Mouse (Mus musculus) spleen, adult 2 months (tissue): ENCODE measurements around the gene Fzd2. TPM values are rescaled to one million over a fixed set of nuclear protein-coding genes. Genes with fewer than 3 reads are reported as not detected.
A peak's percentile ranks its signal among the peaks of the same experiment; 100 is the strongest.

ENCODE experiments used
- DNase-seq, 2 experiments: peaks; one replicate each; pipeline versions ENCODE4 v3.0.0 to v3.0.0-alpha.2; 2012 to 2021; ENCODE audit warnings: low spot score in 2 of 2, low read depth in 1 of 2
- H3K27ac ChIP-seq: fragments of 200-500 bp; 2 replicates; pipeline ENCODE4 v1.5.1; 2012; ENCODE audit warnings: low read length, inconsistent platforms; ENCODE audit not compliant: insufficient read depth
- H3K27me3 ChIP-seq: fragments of 200-500 bp; 2 replicates; pipeline ENCODE4 v1.6.1; 2012; ENCODE audit warnings: mild to moderate bottlenecking, moderate library complexity, low read length, inconsistent platforms; ENCODE audit not compliant: control insufficient read depth, insufficient read depth
- H3K36me3 ChIP-seq: fragments of 200-500 bp; 2 replicates; pipeline ENCODE4 v1.6.1; 2012; ENCODE audit warnings: mild to moderate bottlenecking, low read length, inconsistent platforms; ENCODE audit not compliant: control insufficient read depth, insufficient read depth
- H3K4me1 ChIP-seq: fragments of 200-500 bp; 2 replicates; pipeline ENCODE4 v1.6.1; 2011; ENCODE audit warnings: inconsistent platforms; ENCODE audit not compliant: control insufficient read depth, insufficient read depth, insufficient read length
- H3K4me3 ChIP-seq: fragments of 200-500 bp; 2 replicates; pipeline ENCODE4 v1.5.1; 2011; ENCODE audit warnings: mild to moderate bottlenecking, inconsistent platforms; ENCODE audit not compliant: insufficient read depth, insufficient read length; ENCODE audit errors: extremely low read depth
- CTCF ChIP-seq: fragments of 200-500 bp; IDR thresholded peaks from 2 replicates; pipeline ENCODE4 v1.5.1; 2011; ENCODE audit warnings: mild to moderate bottlenecking, inconsistent platforms; ENCODE audit not compliant: insufficient read depth, insufficient read length, insufficient replicate concordance; ENCODE audit errors: extremely low read depth
- POLR2A ChIP-seq: fragments of 200-500 bp; IDR thresholded peaks from 2 replicates; pipeline ENCODE4 v1.6.1; 2011; ENCODE audit warnings: low read depth, low read length, inconsistent platforms
- WGBS: fragments of 180-500 bp; shearing (Covaris S2); methylation state at CpG from one replicate; pipeline ENCODE4 v1.1.7; 2018; 5-methylcytosine and 5-hydroxymethylcytosine counted together
- polyA plus RNA-seq: library from polyadenylated mRNA; depleted of rRNA; stranded (reverse); fragments of >200 nt; gene quantifications from 2 replicates; pipeline ENCODE4 v1.2.3, GENCODE M21; 2012

Fzd2 gene
- polyA plus RNA-seq, 1 experiment, result 2.9 TPM

GRCm38 (mm10) chr11:102565741-102566140, 38.5 kb upstream of the Fzd2 start:
- DNase-seq, result no peak
- no peak overlapping the region for H3K4me3 ChIP-seq
- no peak overlapping the region for H3K27ac ChIP-seq
- TF ChIP-seq CTCF (no peak), POLR2A (no peak)
- no peaks in the 10 kb centered on the region for H3K4me1 ChIP-seq
- H3K36me3 ChIP-seq, result no peaks in the 10 kb centered on the region
- no peaks in the 10 kb centered on the region; the same call in 1 of the 2 replicates for H3K27me3 ChIP-seq

DNA sequence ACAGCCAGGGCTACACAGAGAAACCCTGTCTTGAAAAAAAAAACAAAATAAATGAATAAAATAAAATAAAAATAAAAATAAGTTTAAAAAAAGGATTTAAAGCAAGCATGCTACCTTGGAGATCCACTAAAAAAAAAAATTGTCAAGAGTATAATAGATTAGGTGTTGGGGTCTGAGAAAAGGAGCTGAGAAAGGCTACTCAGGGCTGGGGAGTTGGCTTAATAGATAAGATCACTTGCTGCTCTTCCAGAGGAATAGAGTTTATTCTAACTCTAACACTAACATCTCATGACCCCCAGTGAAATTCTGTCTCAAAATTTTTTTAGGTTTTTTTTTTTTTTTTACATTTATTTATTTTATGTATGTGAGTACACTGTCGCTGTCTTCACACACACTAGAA, 37.9 kb upstream of the Fzd2 start:
- H3K4me3 ChIP-seq, result no peak overlapping the region
- TF ChIP-seq CTCF, result no peak
- no peak for DNase-seq
- no peaks in the 10 kb centered on the region for H3K4me1 ChIP-seq
- H3K27ac ChIP-seq, result no peak overlapping the region
- WGBS, result 100% methylated on average over 1 of the region's 1 CpGs
- no peaks in the 10 kb centered on the region; the same call in 1 of the 2 replicates for H3K27me3 ChIP-seq
- no peaks in the 10 kb centered on the region for H3K36me3 ChIP-seq

GRCm38 (mm10) chr11:102567157-102567556, 37.0 kb upstream of the Fzd2 start:
- Histone ChIP-seq H3K4me1 (no peaks in the 10 kb centered on the region), H3K4me3 (no peak overlapping the region), H3K36me3 (no peaks in the 10 kb centered on the region), H3K27ac (no peak overlapping the region), H3K27me3 (no peaks in the 10 kb centered on the region; the same call in 1 of the 2 replicates)
- WGBS, result 83% methylated on average over 6 of the region's 6 CpGs
- no peak for TF ChIP-seq CTCF
- TF ChIP-seq POLR2A, result no peak
- DNase-seq, result no peak

DNA sequence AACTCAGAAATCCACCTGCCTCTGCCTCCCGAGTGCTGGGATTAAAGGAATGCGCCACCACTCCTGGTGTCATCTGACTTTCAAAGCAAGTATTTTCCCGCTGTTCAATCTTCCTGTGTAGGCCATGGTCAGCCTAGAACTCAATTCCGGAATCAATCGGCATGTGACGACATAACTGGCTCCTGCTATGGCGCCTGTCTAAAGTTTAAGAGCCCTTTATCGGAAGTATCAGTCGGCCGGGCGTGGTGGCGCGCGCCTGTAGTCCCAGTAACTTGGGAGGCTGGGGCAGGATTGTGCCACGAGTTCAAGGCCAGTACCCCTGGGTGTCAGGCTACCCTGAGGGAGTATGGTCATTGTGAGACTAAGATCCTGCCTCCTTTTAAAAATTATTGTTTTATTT, 36.5 kb upstream of the Fzd2 start:
- TF ChIP-seq CTCF (no peak), POLR2A (no peak)
- DNase-seq, result no peak
- Histone ChIP-seq H3K4me1 (no peaks in the 10 kb centered on the region), H3K4me3 (no peak overlapping the region), H3K27ac (no peak overlapping the region), H3K36me3 (no peaks in the 10 kb centered on the region), H3K27me3 (no peaks in the 10 kb centered on the region; the same call in 1 of the 2 replicates)
- WGBS, result 96% methylated on average over 15 of the region's 15 CpGs

GRCm38 (mm10) chr11:102568191-102568590, 36.0 kb upstream of the Fzd2 start:
- TF ChIP-seq CTCF, result peak; percentile 33; the same call in 1 of the 2 replicates
- TF ChIP-seq POLR2A, result no peak
- Histone ChIP-seq H3K4me3 (no peak overlapping the region), H3K27me3 (no peaks in the 10 kb centered on the region), H3K36me3 (no peaks in the 10 kb centered on the region), H3K4me1 (no peaks in the 10 kb centered on the region), H3K27ac (no peak overlapping the region)
- 84% methylated on average over 12 of the region's 12 CpGs for WGBS
- DNase-seq, result no peak

DNA sequence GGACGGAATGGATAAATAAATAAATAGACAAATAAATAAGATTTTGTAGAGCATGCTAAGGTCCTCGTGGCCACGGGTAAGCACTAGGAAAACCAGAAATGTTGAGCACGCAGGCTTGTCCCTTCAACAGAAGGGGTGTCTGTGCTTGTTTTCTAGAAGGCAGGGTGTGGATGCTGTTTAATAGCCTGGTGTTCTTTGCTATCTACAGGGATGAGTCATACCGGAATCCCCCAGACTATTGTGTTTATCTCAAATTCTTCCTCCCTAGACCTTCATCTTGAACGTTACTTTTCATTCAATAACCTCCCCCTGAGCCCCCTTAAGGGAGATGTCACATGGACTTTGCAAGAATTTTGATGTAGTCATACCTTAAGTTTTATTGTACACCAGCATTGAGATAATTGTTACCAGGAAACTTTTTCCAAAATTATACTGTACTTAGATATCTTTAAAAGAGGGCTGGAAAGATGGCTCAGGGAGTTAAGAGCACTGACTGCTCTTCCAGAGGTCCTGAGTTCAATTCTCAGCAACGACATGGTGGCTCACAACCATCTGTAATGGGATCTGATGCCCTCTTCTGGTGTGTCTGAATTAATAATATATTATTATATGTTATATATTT, 35.3 kb upstream of the Fzd2 start:
- no peak overlapping the region for H3K4me3 ChIP-seq
- H3K4me1 ChIP-seq, result no peaks in the 10 kb centered on the region
- no peaks in the 10 kb centered on the region for H3K36me3 ChIP-seq
- no peak for TF ChIP-seq POLR2A
- TF ChIP-seq CTCF, result no peak
- H3K27me3 ChIP-seq, result no peaks in the 10 kb centered on the region
- 63% methylated on average over 7 of the region's 7 CpGs for WGBS
- no peak for DNase-seq
- H3K27ac ChIP-seq, result no peak overlapping the region

DNA sequence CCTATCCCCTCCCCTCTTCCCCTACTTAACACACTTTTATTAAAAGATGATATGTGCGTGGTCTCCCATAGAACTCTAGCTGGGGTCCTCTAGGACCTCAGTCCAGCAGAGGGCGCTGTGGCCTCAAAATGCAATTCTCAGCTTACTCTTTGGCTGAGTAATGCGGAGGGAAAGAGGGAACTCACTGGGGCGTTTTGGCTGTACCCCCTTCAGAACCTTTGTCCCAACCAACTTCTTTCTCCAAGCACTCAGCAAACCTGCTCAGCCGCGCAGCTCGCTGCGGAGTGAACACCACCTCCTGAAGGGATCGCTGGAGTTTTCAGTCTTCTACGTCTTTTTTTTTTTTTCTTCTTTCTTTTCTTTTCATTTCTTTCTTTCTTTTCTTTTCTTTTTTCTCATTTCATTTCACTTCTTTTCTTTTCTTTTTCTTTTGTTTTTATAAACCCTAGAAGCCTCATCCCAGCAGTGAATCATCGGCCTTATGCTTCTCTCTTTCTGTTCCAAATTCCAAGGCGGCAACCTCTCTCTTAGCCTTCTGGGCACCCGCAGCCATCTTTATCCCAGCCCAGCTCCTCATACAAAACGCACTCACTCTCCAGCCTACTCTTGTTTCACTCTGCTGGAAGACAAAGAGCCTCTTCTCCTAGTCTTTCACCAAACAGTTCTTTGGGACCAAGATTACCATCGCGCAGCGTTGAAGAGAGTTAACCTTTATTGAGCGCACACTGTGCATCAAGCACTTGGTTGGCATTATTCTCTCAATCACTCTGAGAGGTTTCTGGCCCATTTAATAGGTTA, 31.1 kb upstream of the Fzd2 start:
- Histone ChIP-seq H3K4me1 (no peaks in the 10 kb centered on the region), H3K27me3 (no peaks in the 10 kb centered on the region), H3K36me3 (no peaks in the 10 kb centered on the region), H3K27ac (no peak overlapping the region), H3K4me3 (peak overlapping the region; percentile 45; the same call in 1 of the 2 replicates)
- peak; percentile 38 to 78 for DNase-seq
- TF ChIP-seq CTCF, result peak; percentile 70; the same call in 1 of the 2 replicates
- no peak for TF ChIP-seq POLR2A
- 23% methylated on average over 18 of the region's 18 CpGs for WGBS
